Mouse (Mus musculus): Measurements from ENCODE around the gene Abcg4. TPM values are rescaled to one million over a fixed set of nuclear protein-coding genes. Genes with fewer than 3 reads are reported as not detected.
"Not testable (repeated sequence)": the region's sequence is repeated elsewhere in the genome, so short reads cannot be mapped to it uniquely, and the experiment has no call there.

Gene Abcg4
- polyA plus RNA-seq, 1 experiment, result 7.6 TPM

DNA sequence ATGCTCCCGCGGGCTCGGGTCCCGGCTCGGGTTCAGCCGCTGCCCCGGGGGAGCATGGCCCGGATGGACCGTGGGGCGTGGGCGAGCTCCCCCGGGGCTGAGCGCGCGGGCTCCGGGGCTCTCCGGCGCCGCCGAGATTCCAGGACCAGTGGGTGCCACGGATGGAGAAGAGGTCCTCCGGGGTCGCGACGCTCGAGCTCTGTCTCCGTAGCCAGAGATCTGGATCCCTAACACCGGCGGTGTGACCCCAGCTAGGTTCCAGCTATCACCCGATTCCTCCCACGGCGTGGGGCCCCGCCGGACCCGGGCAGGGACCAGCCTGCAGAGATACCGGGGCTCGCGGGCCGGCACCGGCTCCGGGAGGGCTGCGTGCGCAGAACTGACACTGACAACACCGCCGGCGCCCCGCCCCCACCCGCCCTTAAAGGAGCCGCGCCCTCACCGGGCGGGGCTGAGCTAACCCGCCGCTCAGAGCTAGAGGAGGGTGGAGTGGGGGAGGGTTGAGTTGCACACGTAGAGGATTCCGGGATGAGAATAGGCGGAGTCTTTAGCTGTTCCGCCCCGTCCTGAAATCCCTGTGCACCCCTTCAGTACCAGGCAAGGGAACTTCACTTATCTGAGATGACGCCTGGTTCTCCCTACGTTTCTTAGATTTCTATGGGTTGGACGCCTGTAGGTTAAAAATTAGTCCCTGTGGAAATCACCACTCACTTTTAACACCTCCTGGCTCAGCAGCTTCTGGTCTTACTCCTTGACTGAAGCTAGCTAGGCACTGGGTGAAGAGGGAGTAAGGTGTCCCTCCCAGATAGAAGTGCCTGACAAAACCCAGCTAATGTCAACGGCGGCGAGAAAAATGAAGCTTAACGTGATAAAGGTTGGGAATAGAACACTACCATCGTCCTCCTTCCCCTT lies 31.7 kb upstream of the Abcg4 start, which contains the start of gene C2cd2l:
C2cd2l (minus strand) TSS at position 399 of the 912 bp plus-strand sequence.
- DNase-seq (ENCODE audit: low spot score), result peak; percentile 83

DNA sequence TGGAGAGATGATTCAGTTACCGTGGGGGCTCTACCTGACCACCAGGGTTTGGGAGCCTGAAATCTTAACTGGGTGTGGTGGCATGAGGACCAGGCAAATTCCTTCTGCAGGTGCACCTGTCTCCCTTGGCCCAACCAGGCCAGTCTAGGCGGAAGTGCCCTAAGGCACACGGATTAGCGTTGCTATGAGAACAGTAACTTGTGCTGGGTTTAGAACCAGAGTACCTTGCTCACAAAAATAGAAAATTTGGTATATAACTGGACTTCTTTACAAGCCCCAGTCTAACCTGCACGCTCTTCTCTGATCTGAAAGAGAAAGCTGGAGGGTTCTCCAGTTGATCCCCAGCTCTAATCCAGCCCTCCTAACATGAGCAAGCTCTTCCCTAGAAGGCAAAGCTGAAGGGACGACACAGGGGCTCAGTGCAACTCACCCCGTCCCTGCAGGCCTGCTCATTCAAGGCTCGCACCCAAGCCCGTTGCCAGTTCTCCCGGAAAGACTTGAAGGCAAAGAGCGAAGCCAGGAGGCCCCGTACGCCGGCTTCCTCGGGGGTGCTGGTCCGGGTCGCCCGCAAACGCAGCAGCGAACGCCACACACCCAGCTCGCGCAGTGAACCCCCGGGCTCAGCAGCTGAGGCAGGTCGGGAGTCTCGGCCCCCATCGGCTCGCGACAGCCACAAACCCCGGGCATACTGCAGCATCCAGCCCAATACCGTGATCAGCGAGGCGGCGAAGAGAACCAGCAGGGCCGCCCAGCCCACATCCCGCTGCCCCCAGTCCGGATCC lies 30.9 kb upstream of the Abcg4 start:
- peak; percentile 42 for DNase-seq (ENCODE audit: low spot score)

DNA sequence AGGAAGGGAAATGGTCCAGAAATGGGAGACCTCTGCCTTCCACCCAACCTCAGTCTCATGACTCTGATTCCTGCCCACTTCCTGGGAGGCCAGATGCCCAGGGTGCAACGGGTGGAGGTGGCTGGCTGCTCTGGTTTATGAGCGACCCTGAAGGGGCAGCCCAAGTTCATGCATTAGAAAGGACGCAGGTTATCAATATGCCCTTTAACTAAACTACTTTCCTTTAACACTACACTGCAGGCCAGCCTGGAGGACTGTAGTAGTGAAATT lies 30.3 kb upstream of the Abcg4 start:
- DNase-seq (ENCODE audit: low spot score), result no peak

DNA sequence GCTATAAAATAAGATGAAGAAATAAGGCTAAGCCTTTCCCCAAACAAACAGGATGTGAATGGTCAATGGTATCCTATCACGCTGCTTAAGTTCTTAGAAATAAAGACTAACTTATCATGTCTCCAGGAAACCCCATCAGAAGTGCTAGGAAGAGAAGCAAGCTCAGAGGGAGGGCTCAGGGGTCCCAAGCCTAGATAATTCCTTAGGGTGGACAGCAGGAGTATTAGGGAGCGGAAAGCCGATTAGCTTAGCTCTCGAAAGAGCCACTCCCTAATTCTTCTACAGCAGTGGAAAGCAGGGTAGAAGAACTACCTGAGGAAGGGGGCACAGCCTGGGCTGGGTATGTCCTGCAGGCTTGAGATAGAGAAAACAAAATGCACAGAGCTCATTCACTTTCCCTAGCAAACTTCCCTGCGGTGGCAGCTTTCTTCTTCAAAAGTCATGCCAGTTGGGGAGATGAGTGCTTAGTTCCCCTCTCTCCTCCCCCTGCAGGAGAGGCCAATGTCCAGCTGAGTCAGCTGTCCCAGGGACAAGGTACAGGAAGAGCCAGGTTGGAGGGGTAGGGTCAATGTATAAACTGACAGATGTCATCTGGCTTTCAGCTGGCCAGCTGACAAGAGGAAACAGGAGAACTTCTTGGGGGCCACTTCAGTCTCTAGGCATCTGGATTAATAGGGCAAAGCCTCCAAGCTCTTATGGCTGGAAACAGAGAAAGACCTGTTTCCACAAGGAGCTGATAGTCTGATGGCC lies 29.8 kb upstream of the Abcg4 start:
- no peak for DNase-seq (ENCODE audit: low spot score)

DNA sequence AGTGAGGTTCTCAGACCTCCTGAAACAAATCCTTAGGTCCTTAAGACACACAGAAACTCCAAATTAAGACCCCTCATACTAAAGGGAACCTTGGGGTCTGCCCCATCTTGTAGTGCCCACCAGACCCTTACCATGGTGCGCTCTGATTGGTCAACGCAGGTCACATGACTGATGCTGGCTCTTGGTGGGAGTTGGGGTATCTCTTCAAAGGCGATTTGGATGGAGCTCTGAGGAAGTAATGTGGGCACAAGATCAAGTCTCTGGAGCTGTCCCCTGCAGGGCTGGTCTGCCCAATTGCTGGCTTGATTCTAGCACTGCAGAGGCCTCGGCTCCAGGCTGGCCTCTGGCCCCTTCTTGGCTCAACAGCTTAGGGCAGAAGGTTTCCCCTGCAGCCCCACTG lies 29.0 kb upstream of the Abcg4 start:
- DNase-seq (ENCODE audit: low spot score), result no peak

DNA sequence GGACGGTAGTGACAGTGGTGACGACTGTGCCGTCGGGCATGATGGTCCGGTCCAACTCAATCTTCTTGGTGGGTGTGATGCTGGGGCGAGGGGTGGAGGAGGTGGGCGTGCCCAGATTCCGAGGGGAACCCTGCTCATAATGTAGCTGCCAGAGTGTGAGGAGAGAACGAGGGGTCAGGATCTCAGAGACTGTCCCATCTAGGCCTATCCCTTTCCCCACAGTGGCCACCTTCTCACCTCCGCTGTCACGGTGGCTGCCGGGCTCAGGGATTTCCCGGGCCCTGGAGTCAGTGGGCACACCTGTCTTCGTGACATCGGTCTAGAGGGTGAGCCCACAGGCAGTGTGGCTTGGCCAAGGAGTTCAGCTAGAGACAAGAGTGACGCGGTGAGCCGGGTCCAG lies 26.5 kb upstream of the Abcg4 start:
- no peak for DNase-seq (ENCODE audit: low spot score)

DNA sequence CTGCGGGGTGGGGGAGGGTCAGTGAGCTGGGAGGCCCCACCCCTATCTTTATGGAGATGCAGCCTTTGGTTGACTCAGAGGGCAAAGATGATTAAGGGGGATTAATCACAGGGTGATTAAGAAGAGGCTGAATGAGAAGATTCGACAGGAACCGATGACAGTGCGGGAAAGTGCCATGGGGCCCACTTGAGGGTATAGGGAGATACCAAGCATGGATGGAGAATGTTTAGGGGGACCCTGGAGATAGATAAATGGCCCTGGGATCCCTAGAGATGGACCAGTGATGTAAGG lies 25.8 kb upstream of the Abcg4 start:
- no peak for DNase-seq (ENCODE audit: low spot score)

DNA sequence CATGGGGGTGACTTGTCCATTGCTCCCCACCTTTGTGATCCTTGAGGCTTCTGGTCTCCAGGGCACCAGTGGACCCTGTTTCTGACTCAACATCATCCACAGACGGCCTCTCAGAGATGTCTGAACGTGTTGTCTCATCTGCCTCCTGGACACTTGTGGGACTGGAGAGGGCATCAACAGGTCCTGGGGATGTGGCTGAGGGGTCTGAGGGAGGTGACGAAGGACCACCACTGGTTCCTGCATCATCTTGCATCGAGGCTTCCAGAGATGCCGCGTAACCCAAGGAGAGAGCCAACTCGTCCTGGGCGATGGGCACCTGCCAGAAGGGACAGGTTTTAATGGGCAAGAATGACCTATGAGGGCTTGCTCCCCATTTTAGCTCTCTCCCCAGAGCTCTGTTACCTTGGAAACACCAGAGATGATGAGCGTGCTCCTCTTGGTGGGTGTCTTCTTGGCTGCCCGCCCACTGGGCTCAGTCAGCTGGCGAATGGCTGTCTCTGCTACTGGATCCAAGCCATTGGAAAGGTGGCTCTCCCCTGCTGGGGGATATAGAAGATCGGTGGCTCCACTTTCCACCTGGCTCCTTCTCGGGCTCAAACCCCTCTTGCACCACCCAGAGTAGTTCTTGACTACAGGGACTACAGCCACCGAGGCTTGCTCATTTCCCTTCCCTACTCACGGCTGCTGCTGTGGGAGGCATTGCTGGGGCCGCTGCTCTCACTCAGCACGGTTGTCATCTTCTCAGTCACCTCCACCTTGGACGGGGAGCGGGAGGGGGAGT lies 25.3 kb upstream of the Abcg4 start:
- no peak for DNase-seq (ENCODE audit: low spot score)

DNA sequence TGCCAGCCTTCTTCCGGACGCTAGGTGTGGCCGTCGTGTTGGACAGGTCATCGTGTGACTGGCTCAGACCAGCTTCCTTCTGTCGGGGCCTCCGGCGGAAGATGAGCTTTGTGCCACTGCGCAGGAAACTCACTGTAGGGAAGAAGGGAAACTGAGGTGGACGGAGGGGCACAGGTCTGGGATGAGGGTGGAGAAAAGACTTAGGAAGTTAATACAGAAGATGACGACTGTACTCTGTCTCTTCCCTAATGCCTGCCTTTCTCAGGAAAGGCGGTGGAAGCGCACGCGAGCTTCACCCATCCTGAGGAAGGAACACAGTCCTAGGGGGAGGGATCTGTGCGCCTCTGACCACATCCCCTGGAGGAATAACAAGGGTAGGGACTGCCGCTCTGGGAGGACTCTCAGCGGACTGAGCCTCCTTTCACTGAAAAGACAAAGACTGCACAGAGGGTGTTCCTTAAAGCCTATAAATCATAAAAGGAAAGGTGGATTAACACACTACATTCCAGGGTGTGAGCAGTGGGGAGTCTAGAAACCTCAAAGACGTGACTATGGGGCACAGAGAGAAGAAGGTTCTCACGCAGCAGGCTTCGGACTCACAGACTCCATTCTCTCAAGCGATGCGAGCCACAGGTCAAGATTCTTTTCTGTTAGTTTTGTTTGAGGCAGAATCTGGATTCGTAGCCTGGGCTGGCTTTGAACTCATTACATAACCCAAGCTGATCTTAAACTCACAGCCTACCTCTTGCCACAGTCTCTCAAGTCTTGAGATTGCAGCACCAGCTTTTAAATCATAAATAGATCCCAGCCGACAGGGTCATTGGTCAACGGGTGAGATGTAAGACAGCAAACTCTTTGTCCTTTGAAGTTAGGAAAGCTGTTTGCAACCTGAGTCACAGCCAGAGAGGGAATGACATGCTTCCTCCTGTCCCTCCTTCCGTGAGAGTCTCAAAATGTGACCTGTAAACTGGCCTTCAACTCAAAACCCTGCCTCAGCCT lies 23.0 kb upstream of the Abcg4 start:
- DNase-seq (ENCODE audit: low spot score), result no peak

DNA sequence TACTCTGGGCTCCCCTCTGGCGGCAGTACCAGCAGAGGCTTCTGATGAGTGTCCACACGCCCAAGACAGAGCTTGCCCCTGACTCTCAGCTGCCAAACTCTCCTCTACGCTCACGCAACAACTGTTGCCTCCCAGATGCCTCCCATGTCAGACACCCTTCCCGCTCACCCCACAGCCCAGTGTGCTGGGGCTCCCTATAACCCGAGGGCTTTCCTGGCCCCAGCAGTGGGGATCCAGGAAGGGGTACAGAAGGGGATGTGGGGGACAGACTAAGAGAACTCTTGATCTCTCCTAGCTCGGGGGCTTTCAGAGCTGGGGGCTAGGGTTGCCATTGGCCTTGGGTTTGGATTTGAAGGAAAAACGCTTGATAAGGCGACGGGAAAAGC lies 22.3 kb upstream of the Abcg4 start:
- DNase-seq (ENCODE audit: low spot score), result no peak

DNA sequence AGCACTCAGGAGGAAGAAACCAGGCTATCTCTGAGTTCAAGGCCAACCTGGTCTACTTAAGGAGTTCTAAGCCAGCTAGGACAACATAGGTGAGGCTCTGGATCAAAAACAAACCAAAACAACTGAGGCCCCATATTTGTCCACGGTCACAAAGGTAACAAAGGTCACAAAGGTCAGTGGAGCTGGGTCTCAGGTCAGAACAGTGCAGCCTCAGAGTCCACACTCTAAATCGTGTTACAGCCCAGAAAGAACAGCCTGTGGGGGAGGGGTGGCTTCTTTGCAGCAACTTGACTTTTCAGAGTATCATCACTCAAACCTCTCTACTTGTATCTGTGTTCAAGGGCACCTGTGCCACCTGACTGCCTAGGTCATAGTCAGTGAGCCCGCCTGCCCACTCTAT lies 21.3 kb upstream of the Abcg4 start:
- DNase-seq (ENCODE audit: low spot score), result no peak

DNA sequence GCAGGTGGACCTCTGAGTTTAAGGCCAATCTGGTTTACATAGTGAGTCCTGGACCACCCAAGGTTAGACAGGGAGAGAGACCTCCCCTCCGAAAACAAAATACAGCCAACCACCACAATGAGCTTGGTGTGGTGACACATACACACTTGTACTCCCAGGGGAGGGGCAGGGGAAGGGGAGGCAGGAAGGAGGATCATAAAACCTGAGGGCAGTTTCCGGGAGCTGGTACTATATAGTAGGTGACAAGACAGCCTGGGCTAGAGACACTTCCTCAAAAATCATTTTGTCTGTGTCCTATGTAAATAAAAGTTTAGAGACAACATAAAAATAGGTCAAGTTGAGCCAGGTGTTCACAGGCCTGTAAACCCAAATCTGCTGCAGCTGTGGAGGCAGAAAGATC lies 18.8 kb upstream of the Abcg4 start:
- no peak for DNase-seq (ENCODE audit: low spot score)

DNA sequence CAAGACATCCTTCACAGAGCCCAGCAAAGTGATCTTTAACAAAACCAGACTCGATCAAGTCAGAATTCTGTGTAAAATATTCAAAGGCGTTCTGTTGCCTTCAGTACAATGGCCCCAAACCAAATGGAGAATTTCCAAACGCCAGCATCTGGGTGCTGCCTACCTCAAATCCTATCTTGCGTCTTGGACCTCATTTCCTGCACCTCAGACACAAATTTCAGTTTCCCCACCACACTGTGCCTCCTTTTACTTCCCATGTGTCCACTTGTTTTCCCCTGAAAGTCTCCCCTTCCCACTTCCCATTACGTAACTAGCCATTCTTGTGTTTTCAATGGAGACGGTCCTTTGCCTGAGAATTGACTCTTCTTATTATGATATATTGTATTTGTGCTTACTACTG lies 18.1 kb upstream of the Abcg4 start:
- no peak for DNase-seq (ENCODE audit: low spot score)

DNA sequence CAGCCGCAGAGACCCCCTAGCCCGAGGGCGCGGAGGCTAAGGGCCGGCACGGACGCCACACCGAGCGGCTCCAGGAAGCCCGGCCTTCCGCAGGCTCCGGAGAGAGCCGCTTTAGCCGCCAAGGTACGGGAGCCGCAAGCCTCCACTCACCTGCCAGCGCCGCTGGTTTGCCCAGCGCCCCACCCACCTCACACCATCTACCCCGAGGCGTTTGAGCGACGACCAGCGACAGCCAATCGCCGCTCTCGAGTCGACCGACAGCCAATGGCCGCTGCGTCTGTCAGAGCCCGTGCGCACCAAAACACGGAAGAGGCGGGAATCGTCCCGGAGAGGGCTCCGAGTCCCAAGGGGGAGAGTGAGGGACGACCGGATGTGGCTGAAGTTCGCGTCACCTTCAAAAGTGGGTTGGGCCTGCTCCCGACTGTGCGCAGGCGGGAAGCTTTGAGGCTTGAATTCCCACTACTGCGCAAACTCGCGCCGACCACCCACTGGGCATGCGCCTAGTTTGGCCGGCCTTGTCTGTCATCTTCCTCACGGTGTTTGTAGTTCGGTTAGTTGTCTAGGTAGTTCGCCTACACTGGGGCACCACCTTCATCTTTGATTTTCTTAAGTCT lies 17.2 kb upstream of the Abcg4 start, which contains the start of gene Hinfp:
Hinfp (minus strand) TSS at position 206 of the 614 bp plus-strand sequence.
- peak; percentile 91 for DNase-seq (ENCODE audit: low spot score)

DNA sequence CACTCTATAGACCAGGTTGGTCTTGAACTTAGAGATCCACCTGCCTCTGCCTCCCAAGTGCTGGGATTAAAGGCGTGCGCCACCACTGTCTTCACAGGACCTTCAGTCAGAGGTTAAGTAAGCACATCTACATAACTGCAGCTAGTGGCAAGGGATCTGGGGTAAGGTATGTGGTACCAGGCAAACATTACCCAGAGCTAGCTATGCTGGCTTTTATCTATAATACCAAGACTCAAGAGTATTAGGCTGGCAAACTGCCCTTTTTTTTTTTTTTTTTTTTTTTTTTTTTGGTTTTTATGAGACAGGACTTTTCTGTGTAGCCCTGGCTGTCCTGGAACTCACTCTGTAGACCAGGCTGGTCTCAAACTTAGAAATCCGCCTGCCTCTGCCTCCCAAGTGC lies 11.6 kb upstream of the Abcg4 start:
- DNase-seq (ENCODE audit: low spot score), result not testable (repeated sequence)

DNA sequence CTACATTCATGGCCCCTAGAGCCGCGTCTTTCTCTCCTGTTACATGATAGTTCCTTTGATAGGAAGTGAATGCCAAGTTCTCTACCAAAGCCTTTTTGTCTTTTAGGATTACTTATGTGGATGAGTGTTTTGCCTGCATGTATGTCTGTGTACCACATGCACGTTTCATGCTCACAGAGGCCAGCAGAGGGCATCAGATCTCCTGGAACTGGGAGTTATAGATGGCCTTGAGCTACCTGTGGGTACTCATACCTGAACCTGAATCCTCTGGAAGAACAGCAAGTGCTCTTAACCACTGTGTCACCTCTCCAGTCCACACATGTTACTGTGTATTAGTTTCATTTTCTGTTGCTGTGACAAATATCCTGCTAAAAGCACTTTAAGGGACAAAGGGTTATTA lies 4.1 kb upstream of the Abcg4 start:
- DNase-seq (ENCODE audit: low spot score), result no peak

DNA sequence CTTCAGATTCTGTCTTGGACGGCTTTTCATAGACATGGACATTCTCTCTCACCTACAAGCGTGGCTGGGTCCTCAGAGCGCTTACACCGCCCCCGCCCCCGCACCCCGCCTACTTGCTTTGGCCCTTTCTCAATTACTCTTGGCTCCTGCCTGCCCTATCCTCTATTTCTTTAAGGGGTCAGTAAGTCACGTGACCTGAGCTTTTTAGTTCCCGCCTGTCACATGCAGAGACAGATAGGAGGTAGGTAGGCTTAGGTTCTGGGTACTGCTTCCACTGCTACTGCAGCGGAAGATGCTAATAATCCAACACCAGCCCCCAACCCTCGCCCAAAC lies 510 bp upstream of the Abcg4 start:
- DNase-seq (ENCODE audit: low spot score), result no peak

DNA sequence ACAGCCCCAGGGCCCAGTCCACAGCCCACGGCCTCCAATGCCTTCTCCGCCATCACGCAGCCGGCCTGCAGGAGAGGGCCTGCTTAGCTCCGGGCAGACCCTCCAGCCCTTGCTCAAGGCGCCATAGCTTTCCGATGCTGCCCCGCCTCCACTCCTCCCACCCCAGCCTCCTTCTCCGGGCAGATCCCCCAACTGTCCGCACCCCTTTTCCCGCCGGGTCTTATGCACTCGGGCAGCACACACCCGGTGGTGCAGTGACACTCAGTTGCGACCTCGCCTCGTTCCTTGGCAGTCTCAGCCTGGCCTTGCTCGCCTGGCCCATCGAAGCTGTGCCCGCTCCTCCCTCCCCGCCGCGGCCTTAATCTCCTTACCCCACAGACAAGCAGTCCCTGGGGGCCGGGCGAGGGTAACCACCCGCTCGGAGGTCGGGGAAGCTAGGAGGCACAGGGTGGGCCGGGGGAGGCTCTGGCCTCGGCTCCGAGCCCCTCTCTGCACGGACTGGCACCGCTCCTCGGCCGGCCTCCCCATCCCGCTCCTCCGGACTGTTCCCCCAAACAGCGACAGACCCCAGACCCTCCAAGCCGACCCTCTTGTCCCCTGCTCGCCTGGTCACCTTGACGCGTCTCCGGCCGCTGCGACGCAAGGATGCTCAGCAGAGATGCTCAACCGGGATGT lies 877 bp downstream of the Abcg4 start:
- DNase-seq (ENCODE audit: low spot score), result no peak

DNA sequence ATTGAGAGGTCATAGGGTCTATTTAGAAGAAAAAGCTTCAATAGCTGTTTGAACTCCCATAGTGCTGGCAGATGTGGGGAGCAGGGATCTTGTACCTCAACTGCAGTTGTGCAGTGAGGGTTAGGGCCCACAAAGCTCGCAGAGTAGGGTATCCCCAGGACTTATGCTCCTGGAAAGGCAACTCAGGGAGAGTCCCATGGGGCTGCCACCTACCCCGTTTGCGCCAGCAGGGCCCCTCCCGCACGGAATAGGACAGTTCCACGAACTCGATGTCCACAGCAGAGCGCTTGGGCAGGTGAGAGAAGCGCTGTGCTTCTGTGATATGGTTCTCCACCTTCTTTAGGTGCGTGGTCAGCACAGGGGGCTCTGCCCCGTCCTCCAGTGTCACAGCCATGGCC lies 1.4 kb downstream of the Abcg4 start:
- no peak for DNase-seq (ENCODE audit: low spot score)

Data from urinary bladder, adult 2 months (tissue).